Mouse (Mus musculus): ENCODE data around the gene Eef2kmt.

GRCm38 (mm10) chr16:5254346-5255025, 1.3 kb downstream of the Eef2kmt start:
- TF ChIP-seq POLR2A (IDR thresholded peaks at IDR 0.05; ENCODE audit: low read depth, low read length) (peak; percentile 85), CTCF (IDR thresholded peaks at IDR 0.05; ENCODE audit: borderline replicate concordance, insufficient read depth, low read length) (peak; percentile 96; the same call in 1 of the 2 replicates)
